Mouse (Mus musculus): ENCODE results near the gene Rnf185. TPM values are rescaled to one million over a fixed set of nuclear protein-coding genes. Genes with fewer than 3 reads are reported as not detected.

The Rnf185 gene
- total RNA-seq, 2 experiments from 2014 or later = 30.8 to 42.9 TPM

Other genes starting within 250 kb of the Rnf185 start
- gene Eif4enif1, start 250.0 kb downstream of the Rnf185 start, total RNA-seq (2021) = 10 to 100 TPM; 47.9 to 55.2 TPM
- gene Drg1, start 185.9 kb downstream of the Rnf185 start, total RNA-seq (2021) = 100 to 1,000 TPM; 100 to 113 TPM
- gene Patz1, start 163.5 kb downstream of the Rnf185 start, total RNA-seq (2021) = 10 to 100 TPM; 25.5 to 37.1 TPM
- 10 to 100 TPM in 1 of 2 experiments, 1 to 10 TPM in 1; 8.0 to 12.7 TPM for gene Pik3ip1, start 122.0 kb downstream of the Rnf185 start, total RNA-seq (2021)
- 10 to 100 TPM; 15.6 to 25.4 TPM for gene Limk2, start 43.2 kb downstream of the Rnf185 start, total RNA-seq (2021)
- under 1 TPM in 1 of 2 experiments, not detected in 1; 0.20 TPM for gene Pla2g3, start 35.9 kb upstream of the Rnf185 start, total RNA-seq (2021)
- under 1 TPM; 0.66 to 0.76 TPM for gene Inpp5j, start 52.5 kb upstream of the Rnf185 start, total RNA-seq (2021)
- gene Selenom, start 62.3 kb upstream of the Rnf185 start, total RNA-seq (2021) = 10 to 100 TPM; 32.7 to 34.8 TPM
- 10 to 100 TPM; 44.9 to 71.7 TPM for gene Smtn, start 88.2 kb upstream of the Rnf185 start, total RNA-seq (2021)
- 10 to 100 TPM; 42.9 to 48.4 TPM for gene Morc2a, start 196.8 kb upstream of the Rnf185 start, total RNA-seq (2021)